Mouse (Mus musculus) cerebellum, postnatal 25 days (tissue): ENCODE data around the gene Aldh16a1.
A peak's percentile ranks its signal among the peaks of the same experiment; 100 is the strongest.
"Not testable (repeated sequence)": the region's sequence is repeated elsewhere in the genome, so short reads cannot be mapped to it uniquely, and the experiment has no call there.

ENCODE experiments used
- DNase-seq, 2 experiments: peaks; one replicate each; pipeline ENCODE4 v3.0.0; 2021; ENCODE audit warnings: mixed read lengths in 2 of 2

The Aldh16a1 gene

DNA sequence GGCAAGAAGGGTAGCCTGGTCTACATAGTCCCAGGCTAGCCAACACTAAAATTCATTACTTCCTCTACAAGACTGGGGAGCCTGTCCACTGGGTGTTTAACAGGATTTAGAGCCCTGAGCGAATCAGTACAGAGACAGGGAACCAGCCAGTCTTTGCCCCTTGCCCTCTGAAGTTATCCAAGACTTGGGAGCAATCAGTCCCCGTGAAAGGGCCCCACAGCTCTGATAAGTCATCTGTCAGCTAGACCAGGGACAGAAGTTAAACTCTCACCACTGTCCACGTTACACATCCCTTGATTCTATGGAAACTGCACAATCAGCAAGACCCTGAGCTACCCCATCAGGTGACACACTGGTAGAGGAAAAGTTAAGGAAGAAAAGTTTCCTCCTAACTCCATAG is 41.9 kb downstream of the Aldh16a1 start:
- DNase-seq = no peak

DNA sequence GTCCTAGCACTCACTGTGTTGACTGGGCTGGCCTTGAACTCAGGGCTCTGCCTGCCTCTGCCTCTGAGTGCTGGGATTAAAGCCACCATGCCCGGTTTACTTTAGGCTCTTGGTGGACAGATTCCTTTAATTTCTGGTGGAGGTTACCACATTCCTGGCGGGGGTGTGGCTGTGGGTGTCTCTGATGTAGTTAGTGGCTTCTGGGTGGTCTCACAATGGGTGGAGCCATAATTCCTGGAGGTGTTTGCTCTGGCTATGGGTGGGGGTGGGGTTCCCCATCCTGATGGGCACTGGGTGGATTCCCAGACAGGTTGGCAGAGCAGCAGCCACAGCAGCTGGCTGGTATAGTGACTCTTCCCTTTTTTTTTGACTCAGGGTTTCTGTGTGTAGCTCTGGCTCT is 42.4 kb downstream of the Aldh16a1 start:
- DNase-seq = no peak

DNA sequence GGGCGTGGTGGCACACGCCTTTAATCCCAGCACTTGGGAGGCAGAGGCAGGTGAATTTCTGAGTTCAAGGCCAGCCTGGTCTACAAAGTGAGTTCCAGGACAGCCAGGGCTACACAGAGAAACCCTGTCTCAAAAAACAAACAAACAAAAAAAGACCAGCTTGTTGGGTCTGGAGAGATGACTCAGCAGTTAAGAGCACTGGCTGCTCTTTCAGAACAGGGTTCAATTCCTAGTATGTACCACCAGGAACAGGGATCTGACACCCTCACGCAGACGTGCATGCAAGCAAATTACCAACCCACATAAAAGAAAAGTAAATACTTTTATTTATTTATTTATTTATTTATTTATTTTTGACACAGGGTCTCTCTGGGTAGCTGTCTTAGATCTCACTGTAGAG is 44.3 kb downstream of the Aldh16a1 start:
- DNase-seq = not testable (repeated sequence)

DNA sequence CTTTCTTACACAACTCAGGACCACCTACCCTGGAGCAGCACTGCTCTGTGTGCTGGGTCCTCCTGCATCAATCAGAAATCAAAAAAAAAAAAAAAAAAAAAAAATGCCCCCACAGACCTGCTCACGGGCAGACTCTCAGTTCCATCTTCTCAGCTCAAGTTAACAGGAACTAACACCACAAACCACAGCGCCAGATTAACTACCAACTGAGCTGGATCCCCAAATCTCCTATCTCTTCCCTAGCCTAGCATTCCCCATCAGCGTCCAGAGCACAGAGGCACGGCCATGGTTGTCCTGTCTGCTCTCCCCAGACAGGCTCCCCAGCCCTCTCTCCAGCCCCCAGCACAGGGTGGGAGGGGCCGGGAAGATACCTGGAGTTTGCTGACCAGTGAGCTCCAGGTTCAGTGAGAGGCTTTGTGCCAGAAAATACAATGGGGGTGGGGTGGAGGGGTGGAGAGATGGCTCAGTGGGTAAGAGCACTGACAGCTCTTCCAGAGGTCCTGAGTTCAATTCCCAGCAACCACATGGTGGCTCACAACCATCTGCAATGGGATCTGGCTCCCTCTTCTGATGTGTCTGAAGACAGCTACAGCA is 47.2 kb downstream of the Aldh16a1 start:
- no peak for DNase-seq

DNA sequence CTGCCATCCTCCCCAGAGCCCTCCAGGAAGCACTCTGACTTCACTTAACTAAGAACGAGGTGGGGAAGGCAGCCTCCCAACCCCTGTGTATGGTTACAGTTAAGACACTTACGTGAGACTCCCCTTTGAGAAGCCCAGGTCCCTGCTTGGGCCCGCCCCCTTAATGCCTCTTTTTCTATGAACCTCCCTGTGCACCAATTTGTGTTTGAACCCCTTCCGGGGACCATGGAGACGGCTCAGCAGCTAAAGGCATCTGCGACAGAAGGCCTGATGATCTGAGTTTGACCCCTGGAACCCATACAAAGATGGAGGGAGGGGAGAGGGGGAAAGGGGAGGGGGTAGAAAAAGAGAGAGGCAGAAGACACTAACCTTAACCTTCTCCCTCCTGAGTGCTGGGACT is 47.9 kb downstream of the Aldh16a1 start:
- DNase-seq = no peak

DNA sequence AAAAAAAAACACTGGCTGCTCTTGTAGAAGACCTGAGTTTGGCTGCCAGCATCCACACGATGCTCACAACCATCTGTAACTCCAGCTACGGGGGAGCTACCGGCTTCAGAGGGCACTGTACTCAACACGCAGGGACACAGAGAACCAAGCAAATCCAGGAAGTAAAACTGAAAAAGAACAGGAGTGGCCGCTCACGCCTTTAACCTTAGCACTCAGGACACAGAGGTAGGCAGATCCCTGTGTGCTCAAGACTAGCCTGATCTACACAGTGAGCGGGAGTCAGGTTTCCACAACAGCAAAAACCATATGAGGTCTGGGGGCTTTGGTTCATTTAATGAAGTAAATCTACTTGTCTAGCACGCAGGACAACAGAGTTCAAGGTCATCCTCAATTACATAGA is 48.9 kb downstream of the Aldh16a1 start:
- no peak for DNase-seq

DNA sequence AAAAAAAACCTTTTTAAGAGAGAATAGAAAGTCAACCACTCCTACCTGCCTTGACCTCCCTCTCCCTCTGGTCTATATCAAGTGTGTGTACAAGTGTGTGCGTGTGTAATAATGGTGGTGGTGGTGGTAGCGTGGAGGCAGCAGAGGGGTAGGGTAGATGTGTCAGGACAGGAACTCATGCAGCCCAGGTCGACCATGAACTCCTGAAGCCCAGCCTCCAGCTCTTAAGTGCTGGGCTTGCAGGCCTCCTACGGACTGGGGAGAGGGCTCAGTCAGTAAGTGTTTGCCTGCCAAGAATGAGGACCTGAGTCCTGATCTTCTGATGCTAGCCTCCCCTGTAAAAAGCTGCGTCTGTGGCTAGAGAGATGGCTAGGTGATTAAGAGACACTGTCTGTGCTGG is 49.4 kb downstream of the Aldh16a1 start:
- no peak for DNase-seq

DNA sequence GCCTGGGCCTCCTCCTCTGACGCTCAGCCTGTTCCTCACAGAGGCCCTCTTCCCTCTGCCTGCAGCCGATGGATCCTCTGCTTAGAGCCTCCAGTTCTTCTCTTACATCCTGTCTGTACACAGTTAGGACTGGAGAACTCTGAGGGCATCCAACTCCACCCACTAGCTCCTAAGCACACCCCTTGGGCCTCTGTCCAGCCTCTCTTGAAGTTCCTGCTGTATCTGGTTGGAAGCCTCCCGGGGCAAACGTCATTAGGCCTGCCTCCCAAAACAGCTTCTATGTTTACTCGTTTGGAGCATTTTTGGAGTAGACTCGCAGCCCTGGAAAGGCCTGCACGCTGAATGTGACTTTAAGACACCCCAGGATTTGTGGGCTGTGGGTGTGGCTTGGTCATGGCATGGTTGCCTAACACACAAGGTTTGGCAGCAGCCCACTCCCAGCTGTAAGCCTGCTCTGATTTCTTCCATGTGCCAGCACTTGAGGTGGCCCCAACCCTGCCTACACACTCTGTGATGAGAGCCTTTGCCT is 50.7 kb downstream of the Aldh16a1 start, which contains the start of gene Fcgrt:
Gene Fcgrt (minus strand): TSS at position 200 of the 529 bp plus-strand sequence.
- DNase-seq = peak; percentile 48 to 62

DNA sequence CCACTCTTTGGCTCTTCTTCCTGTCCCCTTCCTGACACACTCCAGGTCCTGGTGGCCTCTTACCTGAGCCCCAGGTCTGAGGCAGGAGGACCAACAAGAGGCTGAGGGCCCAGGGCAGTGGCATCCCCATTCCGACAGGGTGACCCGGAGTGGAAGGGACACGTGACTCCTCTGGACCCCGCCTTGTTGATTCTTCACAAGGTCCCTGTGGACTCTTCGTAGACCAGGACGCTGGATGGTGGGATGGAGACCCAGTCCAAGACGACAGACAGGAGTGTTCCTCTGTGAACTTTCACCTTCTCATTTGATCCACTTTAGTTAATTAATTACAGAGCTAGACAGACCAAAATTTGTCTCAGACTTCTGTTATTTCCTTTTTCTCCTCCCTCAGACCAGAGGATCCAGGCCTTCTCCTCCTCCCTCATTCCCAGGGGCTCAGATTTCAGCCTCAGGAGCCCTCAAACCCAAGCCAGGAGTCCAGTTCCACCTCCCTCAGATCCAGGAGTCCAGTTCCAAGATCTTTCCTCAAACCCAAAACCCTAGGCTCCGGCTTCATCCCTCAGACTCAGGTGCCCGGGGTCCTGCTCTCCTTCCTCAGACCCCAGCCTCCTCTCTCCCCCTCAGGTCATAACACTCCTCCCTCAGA is 51.3 kb downstream of the Aldh16a1 start:
- no peak for DNase-seq

DNA sequence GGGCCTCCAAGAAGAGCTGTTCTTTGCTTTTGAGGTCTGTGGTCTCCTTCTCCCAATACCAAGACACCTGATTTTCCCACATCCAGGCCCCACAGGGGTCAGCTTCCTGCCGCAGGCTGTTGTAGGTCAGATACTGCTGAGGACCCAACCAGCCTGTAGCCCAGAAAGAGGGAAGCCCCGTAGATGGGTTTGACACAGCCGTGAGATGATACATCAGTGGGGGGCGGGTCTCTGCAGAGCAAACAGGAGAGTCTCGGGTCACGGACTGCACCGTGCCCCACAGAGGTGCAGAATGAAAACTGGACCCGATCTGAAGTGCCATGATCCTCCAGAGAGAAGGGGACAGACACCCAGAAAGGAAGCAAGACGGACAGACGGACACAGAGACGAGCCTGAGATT is 51.9 kb downstream of the Aldh16a1 start:
- no peak for DNase-seq

DNA sequence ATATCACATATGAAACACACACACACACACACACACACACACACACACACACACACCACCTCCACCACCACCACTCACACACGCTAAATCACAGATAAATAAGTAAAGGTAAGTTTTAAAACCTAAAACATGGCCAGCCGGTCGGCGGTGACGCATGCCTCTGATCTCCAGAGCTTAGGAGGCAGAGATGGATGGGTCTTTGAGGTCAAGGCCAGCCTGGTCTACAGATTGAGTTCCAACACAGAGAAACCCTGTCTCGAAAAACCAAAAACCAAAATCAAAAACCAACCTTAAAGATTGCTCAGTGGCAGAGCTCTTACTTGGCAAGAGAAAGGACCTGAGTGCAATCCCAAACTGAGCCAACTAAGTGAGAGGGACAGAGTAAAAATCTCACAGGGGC is 54.3 kb downstream of the Aldh16a1 start:
- no peak for DNase-seq

DNA sequence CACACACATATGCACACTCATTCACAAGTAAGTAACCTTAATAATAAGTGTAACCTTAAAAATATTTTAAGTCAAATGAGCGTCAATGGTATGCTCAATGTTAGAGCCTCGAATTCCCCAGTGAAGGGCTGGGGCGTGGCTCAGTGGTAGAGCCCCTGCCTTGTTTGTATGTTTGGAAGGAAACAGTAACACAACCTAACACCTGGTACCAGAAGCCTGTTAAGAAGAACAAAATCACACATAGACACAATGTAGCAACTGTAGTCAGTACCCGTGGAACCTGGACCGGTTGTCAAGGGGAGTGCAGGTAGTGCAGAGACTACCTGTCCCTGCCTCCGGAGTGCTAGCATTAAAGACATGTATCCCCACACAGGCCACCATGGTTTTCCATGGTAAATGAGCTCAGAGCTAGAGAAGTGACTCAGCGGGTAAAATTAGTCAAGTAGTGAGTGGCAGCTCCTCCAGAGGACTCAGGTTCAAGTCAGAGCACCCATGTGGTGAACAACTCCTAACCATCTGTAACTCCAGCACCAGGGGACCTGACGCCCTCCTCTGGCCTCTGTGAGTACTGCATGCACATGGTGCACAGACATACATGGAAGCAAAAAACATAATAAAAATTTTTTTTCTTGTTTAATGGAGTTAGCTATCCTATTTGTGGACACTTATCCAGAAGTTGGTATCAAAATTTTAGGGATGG is 55.7 kb downstream of the Aldh16a1 start:
- no peak for DNase-seq

DNA sequence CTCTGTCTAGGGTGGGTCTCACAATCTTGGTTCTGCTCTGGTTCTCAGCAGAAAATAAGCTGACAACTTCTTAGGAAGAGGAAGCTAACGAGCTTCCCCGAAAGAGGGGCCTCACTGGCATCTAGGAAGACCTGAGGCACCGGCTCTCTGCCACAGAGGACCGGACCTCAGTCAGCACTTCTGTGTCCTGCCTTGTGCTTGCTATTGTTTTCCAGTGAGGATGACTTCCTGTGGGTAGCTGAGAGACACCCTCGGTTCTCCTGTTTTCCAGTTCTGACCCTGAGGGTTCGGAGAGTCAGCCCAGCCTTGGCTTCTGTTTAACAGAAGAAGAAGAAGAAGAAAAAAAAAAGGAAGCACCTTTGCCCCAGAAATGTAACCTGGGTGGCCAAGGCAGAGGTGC is 56.9 kb downstream of the Aldh16a1 start:
- DNase-seq = no peak

DNA sequence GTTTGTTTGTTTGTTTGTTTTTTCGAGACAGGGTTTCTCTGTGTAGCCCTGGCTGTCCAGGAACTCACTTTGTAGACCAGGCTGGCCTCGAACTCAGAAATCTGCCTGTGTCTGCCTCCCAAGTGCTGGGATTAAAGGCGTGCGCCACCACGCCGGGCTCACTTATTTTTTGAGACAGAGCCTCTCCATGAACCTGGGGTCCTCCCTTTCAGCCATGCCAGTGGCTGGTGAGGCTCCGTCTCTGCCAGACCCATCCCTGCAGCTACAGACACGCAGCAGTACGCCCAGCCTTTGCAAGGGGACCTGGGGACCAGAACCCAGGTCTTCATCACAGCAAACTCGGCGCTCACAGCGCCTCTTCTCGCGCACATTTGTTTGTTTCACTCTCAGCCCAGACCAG is 58.4 kb downstream of the Aldh16a1 start:
- not testable (repeated sequence) for DNase-seq

DNA sequence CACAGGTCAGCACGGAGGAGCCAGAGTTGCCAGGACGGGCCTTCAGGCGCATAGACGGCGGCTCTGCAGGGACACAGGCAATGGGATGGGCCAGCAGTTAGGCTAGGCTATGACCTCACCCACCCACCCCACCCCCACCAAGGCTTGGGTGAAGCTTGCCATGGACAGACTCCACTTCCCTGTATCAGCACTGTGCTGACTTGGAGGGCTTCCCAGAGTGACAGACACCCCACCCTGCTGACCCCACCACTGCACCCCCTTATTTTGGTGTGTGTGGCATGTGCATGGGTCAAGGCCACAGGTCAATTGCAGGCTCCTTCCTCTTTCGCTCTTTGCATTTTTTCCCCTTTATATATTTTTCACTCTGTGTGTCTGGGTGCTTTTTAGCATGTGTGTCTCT is 59.0 kb downstream of the Aldh16a1 start:
- no peak for DNase-seq

DNA sequence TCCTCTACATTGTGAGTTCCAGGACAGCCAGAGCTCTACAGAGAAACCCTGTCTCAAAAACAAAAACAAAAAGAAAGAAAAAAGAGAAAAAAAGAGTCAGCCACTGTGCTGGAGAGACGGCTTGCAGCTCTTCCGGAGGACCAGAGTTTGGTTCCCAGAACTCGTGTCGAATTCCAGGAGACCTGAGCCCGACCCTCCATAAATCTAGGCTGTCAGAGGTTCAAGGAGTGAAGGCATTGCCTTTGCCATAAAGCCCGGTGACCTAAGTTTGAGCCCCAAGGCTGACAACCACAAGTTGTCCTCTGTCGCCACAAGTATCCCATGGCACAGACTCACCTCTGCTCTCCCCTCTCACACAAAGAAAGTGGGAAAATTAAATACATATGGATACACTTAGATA is 60.3 kb downstream of the Aldh16a1 start:
- DNase-seq = no peak

DNA sequence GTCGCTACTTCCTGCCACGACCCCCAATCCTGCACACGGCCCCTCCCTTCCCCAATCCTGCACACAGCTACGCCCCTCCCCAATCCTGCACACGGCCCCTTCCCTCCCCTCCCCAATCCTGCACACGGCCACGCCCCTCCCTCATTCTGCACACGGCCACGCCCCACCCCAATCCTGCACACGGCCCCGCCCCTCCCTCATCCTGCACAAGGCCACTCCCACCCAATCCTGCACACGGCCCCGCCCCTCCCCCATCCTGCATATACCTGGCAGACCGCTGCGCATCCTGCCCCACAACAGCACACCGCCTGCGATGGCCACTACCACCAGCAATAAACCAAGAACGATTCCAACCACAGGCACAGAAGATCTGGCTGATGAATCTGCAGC is 60.9 kb downstream of the Aldh16a1 start:
- DNase-seq = no peak

DNA sequence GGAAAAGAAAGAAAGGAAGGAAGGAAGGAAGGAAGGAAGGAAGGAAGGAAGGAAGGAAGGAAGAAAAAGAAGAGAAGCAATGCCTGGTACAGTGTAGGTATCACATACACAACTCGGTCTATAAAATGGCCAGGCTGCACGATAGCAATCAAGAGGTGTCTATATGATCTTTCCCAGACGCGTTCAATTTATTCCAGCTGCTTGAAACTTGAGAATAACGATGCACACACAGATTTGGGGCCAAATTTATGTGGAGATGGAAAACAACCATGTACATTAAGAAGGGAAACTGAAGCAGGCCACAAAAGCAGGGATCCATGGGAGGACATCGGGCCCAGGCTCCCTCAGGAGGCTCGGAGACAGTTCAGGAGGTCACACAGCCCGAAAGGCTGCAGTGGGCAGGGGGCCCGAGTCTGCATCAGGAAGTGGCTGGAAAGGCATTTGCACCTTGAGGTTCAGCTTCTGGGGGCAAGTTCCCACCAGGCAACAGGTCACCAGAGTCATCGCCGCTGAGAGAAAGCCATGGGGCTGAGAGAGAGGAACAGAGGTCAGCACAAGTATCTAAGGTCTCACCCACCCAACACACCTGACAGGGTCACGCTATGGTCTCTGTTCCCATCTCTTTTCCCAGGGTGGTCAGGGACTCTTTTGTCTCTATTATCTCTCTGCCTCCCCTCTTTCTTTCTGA is 61.4 kb downstream of the Aldh16a1 start:
- DNase-seq = no peak

DNA sequence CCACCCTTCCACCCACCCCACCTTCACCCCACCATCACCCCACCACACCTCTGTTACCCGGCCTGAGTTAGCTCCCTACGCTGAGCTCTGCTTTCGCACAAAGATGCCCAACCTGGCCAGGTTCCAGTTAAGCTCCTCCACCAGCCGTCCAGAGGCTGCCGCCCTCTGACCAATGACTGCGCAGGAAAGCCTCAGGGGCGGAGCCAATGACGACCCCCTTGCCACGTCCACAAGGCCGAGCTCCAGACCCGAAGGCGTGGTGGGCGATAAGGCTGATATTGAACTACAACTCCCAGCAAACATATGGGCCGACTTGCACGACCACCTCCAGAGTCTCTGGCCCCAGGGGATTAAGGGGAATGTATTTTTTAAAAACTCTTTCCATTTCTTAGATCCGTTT is 62.3 kb downstream of the Aldh16a1 start, which contains the start of gene Rcn3:
Gene Rcn3 (minus strand): TSS at position 174 of the 400 bp plus-strand sequence.
- peak in 1 of 2 experiments; percentile 62 for DNase-seq

DNA sequence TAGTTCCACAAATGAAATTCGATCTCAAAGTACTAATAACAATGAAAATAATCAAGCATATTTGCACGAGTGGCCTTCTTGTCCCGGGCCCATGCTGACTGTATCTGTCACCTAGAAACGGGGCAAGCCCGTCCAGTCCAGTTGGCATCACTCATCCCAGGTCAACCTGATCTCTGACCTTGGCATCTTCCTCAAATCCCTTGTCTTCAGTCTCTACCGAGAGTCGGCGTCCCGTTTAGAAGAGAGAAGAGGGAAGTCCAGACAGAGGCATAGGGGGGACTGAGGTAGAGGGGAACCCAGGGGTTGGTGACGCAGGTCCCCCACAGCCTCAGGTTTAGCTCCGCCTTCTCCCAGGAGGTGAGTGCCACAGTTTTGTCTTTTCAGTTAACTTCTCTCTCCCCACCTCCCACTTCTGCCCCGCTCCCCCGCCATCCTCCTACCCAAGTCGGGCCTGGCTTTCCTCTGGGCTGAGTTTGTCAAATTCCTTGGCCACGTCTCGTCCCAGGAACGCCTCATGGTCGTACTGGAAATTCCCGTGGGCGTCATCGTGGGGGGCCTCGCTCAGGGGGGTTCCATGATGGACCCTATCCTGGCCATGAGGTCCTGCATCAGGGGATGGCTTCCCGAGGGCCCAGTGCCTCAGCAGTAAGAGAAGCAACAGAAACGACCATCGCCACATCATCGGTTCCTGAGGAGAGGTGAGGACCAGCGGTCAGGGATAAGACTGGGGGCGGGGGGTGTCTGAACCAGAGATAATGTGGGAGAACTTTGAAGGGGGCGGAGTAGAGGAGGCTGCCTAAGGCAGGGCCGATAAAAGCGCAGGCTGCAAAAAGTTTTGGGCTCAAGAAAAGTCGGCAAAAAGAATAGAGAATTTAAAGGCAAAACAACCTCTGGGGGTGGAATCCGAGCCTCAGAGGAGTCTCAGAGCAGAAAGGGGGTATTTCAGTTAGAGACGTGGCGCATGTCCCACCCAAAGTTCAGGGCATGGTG is 63.1 kb downstream of the Aldh16a1 start:
- DNase-seq = no peak
